Mouse (Mus musculus) small intestine, adult 2 months (tissue): ENCODE data around the gene Gpn3.
"Not testable (repeated sequence)": the region's sequence is repeated elsewhere in the genome, so short reads cannot be mapped to it uniquely, and the experiment has no call there.

Experiments used
- CTCF ChIP-seq: fragments of 200-500 bp; IDR thresholded peaks from 2 replicates; pipeline ENCODE4 v1.5.1; 2012; ENCODE audit warnings: low read depth, mild to moderate bottlenecking, control low read depth, inconsistent platforms, low read length, moderate library complexity, mixed read lengths; ENCODE audit not compliant: insufficient replicate concordance, insufficient read length; ENCODE audit errors: extremely low read depth
- POLR2A ChIP-seq: fragments of 200-500 bp; IDR thresholded peaks from 2 replicates; pipeline ENCODE4 v1.6.1; 2012; ENCODE audit warnings: low read depth, mild to moderate bottlenecking, control low read depth, inconsistent platforms, low read length, moderate library complexity

GRCm38 (mm10) chr5:122420676-122421075, 49.0 kb downstream of the Gpn3 start:
- not testable (repeated sequence) for TF ChIP-seq CTCF, POLR2A
